ENCODE assay signal across 12 mouse cellular contexts in genomic region chr2:10366284-10366683, GRCm38 (mm10). TPM values are rescaled to one million over a fixed set of nuclear protein-coding genes. Genes with fewer than 3 reads are reported as not detected.
A peak's percentile ranks its signal among the peaks of the same experiment; 100 is the strongest.
DNase-seq lines count a peak whose midpoint lies in the region; ATAC-seq and TF ChIP-seq lines count a peak whose summit lies in the region.
"Had no signal": no experiment of that assay in that cellular context is flagged by ENCODE, and none has a peak within 500 bp of the region (broad histone marks: within the 10 kb centered on the region; RNA-seq: fewer than 3 reads in every experiment).

No protein-coding gene starts in this region.

- no peak overlapping the region for H3K9ac ChIP-seq in liver, adult 2 months (ENCODE audit: low read depth, low read length)
- H3K9ac ChIP-seq in liver, embryonic 11.5 days (ENCODE audit: low read depth, low read length), result no peak overlapping the region
- no peak overlapping the region for H3K9ac ChIP-seq in hindbrain, postnatal 0 days (replicated peaks; ENCODE audit: low read length)

- peak; percentile 42 for TF ChIP-seq CTCF in liver, adult 2 months (IDR thresholded peaks at IDR 0.05; ENCODE audit: low read depth, low read length)
- peak; percentile 73 for TF ChIP-seq CTCF in hindbrain, postnatal 0 days (IDR thresholded peaks at IDR 0.05; ENCODE audit: low read depth)

- H3K79me2 ChIP-seq in liver, adult 2 months (ENCODE audit: control insufficient read depth, insufficient read depth, low read length), result no peaks in the 10 kb centered on the region

- no peaks in the 10 kb centered on the region for H3K9me3 ChIP-seq in liver, embryonic 11.5 days (ENCODE audit: control insufficient read depth, low read length)
- no peaks in the 10 kb centered on the region for H3K9me3 ChIP-seq in hindbrain, postnatal 0 days (ENCODE audit: low read length)
- H3K9me3 ChIP-seq: heart, embryonic 10.5 days; limb, embryonic 10.5 days had no signal

- TF ChIP-seq POLR2A in liver, adult 2 months (IDR thresholded peaks at IDR 0.05; ENCODE audit: extremely low read depth, insufficient read depth, low read length), result no peak

- no peak overlapping the region for H3K4me2 ChIP-seq in liver, embryonic 11.5 days
- no peak overlapping the region for H3K4me2 ChIP-seq in hindbrain, postnatal 0 days (ENCODE audit: low read depth, low read length)

- H3K4me3 ChIP-seq in liver, adult 2 months (ENCODE audit: insufficient read depth, low read depth, low read length), result no peak overlapping the region
- no peak overlapping the region for H3K4me3 ChIP-seq in liver, embryonic 11.5 days (ENCODE audit: low read depth, low read length)
- H3K4me3 ChIP-seq in hindbrain, postnatal 0 days (ENCODE audit: low read length), result no peak overlapping the region
- H3K4me3 ChIP-seq: heart, embryonic 10.5 days; limb, embryonic 10.5 days had no signal

- no peak overlapping the region for H3K27ac ChIP-seq in liver, adult 2 months (replicated peaks; ENCODE audit: insufficient read depth, low read depth, low read length)
- H3K27ac ChIP-seq in liver, embryonic 11.5 days (ENCODE audit: low read depth, low read length), result no peak overlapping the region
- H3K27ac ChIP-seq in hindbrain, postnatal 0 days, result no peak overlapping the region
- H3K27ac ChIP-seq: heart, embryonic 10.5 days; limb, embryonic 10.5 days had no signal

- no peaks in the 10 kb centered on the region for H3K36me3 ChIP-seq in liver, adult 2 months (ENCODE audit: control insufficient read depth, insufficient read depth, low read length)
- no peaks in the 10 kb centered on the region for H3K36me3 ChIP-seq in liver, embryonic 11.5 days (ENCODE audit: control insufficient read depth, insufficient read depth, low read length)
- H3K36me3 ChIP-seq in hindbrain, postnatal 0 days (ENCODE audit: insufficient read depth, low read length), result no peaks in the 10 kb centered on the region
- H3K36me3 ChIP-seq: heart, embryonic 10.5 days; limb, embryonic 10.5 days had no signal

- DNase-seq in embryo, embryonic 10.5 days (ENCODE audit: low spot score), result peak; percentile 27
- no peak for DNase-seq in embryo, embryonic 11 days
- DNase-seq in liver, adult 2 months (ENCODE audit: extremely low read depth, low read depth, low spot score), result peak; percentile 60
- DNase-seq in liver, embryonic 11.5 days (ENCODE audit: low spot score), result no peak
- DNase-seq in CD4-positive, CD25-positive, alpha-beta regulatory T cell, adult 2 months (ENCODE audit: low read depth, low spot score), result peak; percentile 70
- DNase-seq in hindbrain, postnatal 0 days (ENCODE audit: low spot score), result peak; percentile 63
- no peak for DNase-seq in thymus, postnatal 14 days
- DNase-seq in left cerebral cortex, adult 11 months (ENCODE audit: low spot score), result no peak
- DNase-seq: cerebellum, postnatal 36 days; kidney, adult 8-10 months had no signal

- H3K4me1 ChIP-seq in liver, adult 2 months (ENCODE audit: control insufficient read depth, insufficient read depth, low read length), result peaks cover 3% of the 10 kb centered on the region; the same call in 1 of the 2 replicates
- H3K4me1 ChIP-seq in liver, embryonic 11.5 days (replicated peaks; ENCODE audit: control insufficient read depth, insufficient read depth, low read length), result no peaks in the 10 kb centered on the region; the same call in 1 of the 2 replicates
- no peaks in the 10 kb centered on the region for H3K4me1 ChIP-seq in hindbrain, postnatal 0 days (ENCODE audit: insufficient read depth, low read length)
- H3K4me1 ChIP-seq: limb, embryonic 10.5 days had no signal

- ATAC-seq in liver, embryonic 11.5 days (replicated peaks; ENCODE audit: low FRiP score), result no peak
- ATAC-seq in hindbrain, postnatal 0 days, result no peak

- WGBS in liver, adult 2 months, result 7% methylated on average over 2 of the region's 2 CpGs
- 17% methylated on average over 2 of the region's 2 CpGs for WGBS in liver, embryonic 11.5 days
- 22% methylated on average over 2 of the region's 2 CpGs for WGBS in hindbrain, postnatal 0 days

- peaks cover 6% of the 10 kb centered on the region; the same call in 1 of the 2 replicates for H3K27me3 ChIP-seq in liver, adult 2 months (ENCODE audit: control insufficient read depth, insufficient read depth, low read length)
- peaks cover 36% of the 10 kb centered on the region for H3K27me3 ChIP-seq in liver, embryonic 11.5 days (replicated peaks; ENCODE audit: control insufficient read depth, insufficient read depth, low read length)
- peaks cover 25% of the 10 kb centered on the region for H3K27me3 ChIP-seq in hindbrain, postnatal 0 days (ENCODE audit: insufficient read depth, low read length)

RNA-seq across cellular contexts. Expression of gene Sfmbt2, which starts 4.0 kb away (rescaled TPM):
- under 0.01 and 0.07 TPM in 2 replicates for total RNA-seq in liver, adult 2 months (2014; rRNA removed)
- polyA plus RNA-seq in liver, adult 2 months (2012; rRNA removed), result 0.05 and 0.06 TPM in 2 replicates
- polyA plus RNA-seq in liver, embryonic 11.5 days (2014; fragmentation: Nextera tagmentation; extraction: Ambion mirVana), result 1.9 and 2.2 TPM in 2 replicates
- 6.8 and 7.2 TPM in 2 replicates for total RNA-seq in hindbrain, postnatal 0 days (2014; rRNA removed)
- 5.2 and 6.2 TPM in 2 replicates for polyA plus RNA-seq in hindbrain, postnatal 0 days (2015; fragmentation: Nextera tagmentation; extraction: Ambion mirVana)

Comparison
In these comparisons a context has a peak if more than half of its experiments do, and no peak if none do; other contexts are left out.
1. DNase-seq: peak in embryo, embryonic 10.5 days (single experiment), liver, adult 2 months (single experiment), CD4-positive, CD25-positive, alpha-beta regulatory T cell, adult 2 months (single experiment) and hindbrain, postnatal 0 days (single experiment); none in embryo, embryonic 11 days (single experiment), liver, embryonic 11.5 days (single experiment), thymus, postnatal 14 days (single experiment) and left cerebral cortex, adult 11 months (single experiment).